9 mouse cellular contexts compared by ENCODE assay signal in genomic region chr7:123084708-123085107, GRCm38 (mm10). TPM values are rescaled to one million over a fixed set of nuclear protein-coding genes. Genes with fewer than 3 reads are reported as not detected.
DNase-seq lines count a peak whose midpoint lies in the region; ATAC-seq and TF ChIP-seq lines count a peak whose summit lies in the region.
"Had no signal": no experiment of that assay in that cellular context is flagged by ENCODE, and none has a peak within 500 bp of the region (broad histone marks: within the 10 kb centered on the region; RNA-seq: fewer than 3 reads in every experiment).

No protein-coding gene starts in this region.

- peak overlapping the region; percentile 67 for H3K4me2 ChIP-seq in forebrain, embryonic 16.5 days (ENCODE audit: low read length)

- TF ChIP-seq POLR2A in kidney, adult 2 months (IDR thresholded peaks at IDR 0.05; ENCODE audit: low read depth, low read length), result no peak

- peak; percentile 45 for ATAC-seq in forebrain, embryonic 16.5 days

- H3K36me3 ChIP-seq in forebrain, embryonic 16.5 days (ENCODE audit: control insufficient read depth, insufficient read depth), result no peaks in the 10 kb centered on the region
- H3K36me3 ChIP-seq in kidney, adult 2 months (ENCODE audit: control insufficient read depth, insufficient read depth, low read length), result no peaks in the 10 kb centered on the region

- no peak for TF ChIP-seq CTCF in kidney, adult 2 months (conservative IDR thresholded peaks at IDR 0.05; ENCODE audit: insufficient read depth, insufficient read length, low read depth, low read length)

- DNase-seq in cerebellum, postnatal 14 days, result peak; percentile 30 to 37
- DNase-seq in cerebellum, postnatal 36 days, result no peak
- DNase-seq in CD8-positive naive resting alpha-beta T cell, adult 2 months (ENCODE audit: low read depth in 2 of 2, low spot score in 2 of 2), result peak; percentile 11 to 25
- peak; percentile 47 for DNase-seq in kidney, adult 2 months
- DNase-seq in lung, postnatal 36 days, result peak; percentile 41
- DNase-seq in right cerebral cortex, postnatal 4 days, result peak; percentile 24
- no peak for DNase-seq in cerebellum, adult 11-12 months

- peak overlapping the region; percentile 90 for H3K27ac ChIP-seq in forebrain, embryonic 16.5 days (ENCODE audit: low read length)
- H3K27ac ChIP-seq in kidney, adult 2 months (ENCODE audit: insufficient read depth, low read depth, low read length), result peak overlapping the region; percentile 86

- H3K27me3 ChIP-seq in forebrain, embryonic 16.5 days (replicated peaks; ENCODE audit: control insufficient read depth, insufficient read depth, low read length), result no peaks in the 10 kb centered on the region
- H3K27me3 ChIP-seq in kidney, adult 2 months (replicated peaks; ENCODE audit: control insufficient read depth, insufficient read depth, low read length), result no peaks in the 10 kb centered on the region
- H3K27me3 ChIP-seq: CH12.LX had no signal

- 9% methylated on average over 13 of the region's 13 CpGs for WGBS in forebrain, embryonic 16.5 days
- WGBS in kidney, adult 2 months, result 14% methylated on average over 13 of the region's 13 CpGs

- peak overlapping the region; percentile 31 for H3K4me3 ChIP-seq in forebrain, embryonic 16.5 days (replicated peaks; ENCODE audit: low read length)
- no peak overlapping the region for H3K4me3 ChIP-seq in kidney, adult 2 months (ENCODE audit: insufficient read depth, low read depth, low read length)

- no peaks in the 10 kb centered on the region for H3K9me3 ChIP-seq in forebrain, embryonic 16.5 days (ENCODE audit: control insufficient read depth, low read length)

- H3K9ac ChIP-seq in forebrain, embryonic 16.5 days (replicated peaks; ENCODE audit: low read depth, low read length), result peak overlapping the region; percentile 9

- H3K4me1 ChIP-seq in forebrain, embryonic 16.5 days (replicated peaks; ENCODE audit: control insufficient read depth, insufficient read depth, low read length), result peaks cover 27% of the 10 kb centered on the region
- peaks cover 5% of the 10 kb centered on the region; the same call in 1 of the 2 replicates for H3K4me1 ChIP-seq in kidney, adult 2 months (ENCODE audit: control insufficient read depth, insufficient read depth, low read length)

RNA-seq across cellular contexts. Expression of gene Tnrc6a, which starts 39.0 kb away (rescaled TPM):
- 35.8 and 37.3 TPM in 2 replicates for polyA plus RNA-seq in forebrain, embryonic 16.5 days (2015; fragmentation: Nextera tagmentation; extraction: Ambion mirVana)
- 28.9 and 33.4 TPM in 2 replicates for polyA plus RNA-seq in kidney, adult 2 months (2012; rRNA removed)

Comparison
In these comparisons a context has a peak if more than half of its experiments do, and no peak if none do; other contexts are left out.
1. DNase-seq: peak in cerebellum, postnatal 14 days (2 of 2), CD8-positive naive resting alpha-beta T cell, adult 2 months (2 of 2), kidney, adult 2 months (single experiment), lung, postnatal 36 days (single experiment) and right cerebral cortex, postnatal 4 days (single experiment); none in cerebellum, postnatal 36 days (0 of 2) and cerebellum, adult 11-12 months (single experiment).